Mouse (Mus musculus): Measurements from ENCODE around the gene Hes1. TPM values are rescaled to one million over a fixed set of nuclear protein-coding genes. Genes with fewer than 3 reads are reported as not detected.

The Hes1 gene
- 127 TPM for polyA plus RNA-seq (2014; fragmentation: Illumina TruSeq; extraction: RNeasy Lipid Tissue Mini Kit (QIAGEN cat#74804); ENCODE audit: low read depth, low replicate concordance)

GRCm38 (mm10) chr16:30063984-30064453 lies at the start of gene Hes1:
TSS of gene Hes1 (plus strand) at chr16:30064384.

Other genes with a start within 250 kb of the Hes1 start
- gene Cpn2, start 203.1 kb downstream of the Hes1 start, polyA plus RNA-seq (2014; fragmentation: Illumina TruSeq; extraction: RNeasy Lipid Tissue Mini Kit (QIAGEN cat#74804); ENCODE audit: low read depth, low replicate concordance), result 0.41 TPM
- gene Lrrc15, start 218.9 kb downstream of the Hes1 start, polyA plus RNA-seq (2014; fragmentation: Illumina TruSeq; extraction: RNeasy Lipid Tissue Mini Kit (QIAGEN cat#74804); ENCODE audit: low read depth, low replicate concordance), result 0.09 TPM
- gene Gp5, start 246.4 kb downstream of the Hes1 start, polyA plus RNA-seq (2014; fragmentation: Illumina TruSeq; extraction: RNeasy Lipid Tissue Mini Kit (QIAGEN cat#74804); ENCODE audit: low read depth, low replicate concordance), result not detected